Mouse (Mus musculus) CD4-positive, CD25-positive, alpha-beta regulatory T cell, adult 9 weeks (primary cell): ENCODE measurements around the gene Sptan1. TPM values are rescaled to one million over a fixed set of nuclear protein-coding genes. Genes with fewer than 3 reads are reported as not detected.

ENCODE experiments used
- polyA plus RNA-seq: library from polyadenylated mRNA; unstranded; fragments of 100-300 nt; shearing (Covaris generic); gene quantifications from one replicate; pipeline ENCODE4 v1.2.1, GENCODE M21; 2017

Sptan1 gene
- 126 TPM for polyA plus RNA-seq

DNA sequence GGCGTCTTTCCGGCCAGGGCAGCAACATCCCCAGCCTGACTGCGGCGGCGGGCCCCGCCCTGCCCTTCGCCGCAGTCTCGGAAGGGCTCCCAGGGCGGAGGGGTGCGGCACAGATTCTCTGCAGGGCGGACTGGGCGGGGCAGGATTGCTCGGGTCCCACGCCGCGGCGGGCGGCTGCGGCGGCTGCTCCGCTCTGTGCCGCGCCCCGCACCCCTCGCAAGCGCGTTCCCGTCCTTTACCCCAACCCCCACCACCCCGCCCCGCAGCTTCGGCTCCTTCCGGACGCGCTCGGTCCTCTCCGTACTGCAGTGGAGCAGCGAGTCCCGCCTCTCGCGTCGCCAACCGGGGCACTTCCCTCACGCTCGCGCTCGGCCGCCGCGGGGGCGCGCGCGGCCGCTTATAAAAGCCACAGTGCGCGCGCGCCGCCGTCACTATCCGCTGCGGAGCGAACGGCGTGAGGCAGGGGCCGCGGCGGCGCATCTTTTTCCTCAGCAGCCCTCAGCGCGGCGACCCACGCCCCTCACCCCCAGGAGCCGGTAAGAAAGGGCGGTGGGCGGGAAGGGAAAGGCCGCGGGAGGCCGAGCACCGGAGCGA lies at the start of gene Sptan1:
Gene Sptan1, plus strand, starts transcription at position 311 of the 594 bp plus-strand sequence.

GRCm38 (mm10) chr2:29934906-29935599 lies 30.3 kb upstream of the Sptan1 start, which contains the start of gene Gle1:
Gle1 (plus strand) TSS chr2:29935426.

GRCm38 (mm10) chr2:30048699-30049388 lies 83.5 kb downstream of the Sptan1 start, which contains the start of gene Wdr34:
Wdr34 (minus strand) TSS chr2:30048881.

GRCm38 (mm10) chr2:30057223-30057904 lies 92.0 kb downstream of the Sptan1 start, which contains the start of gene Set:
Set (plus strand) TSS chr2:30057378.

DNA sequence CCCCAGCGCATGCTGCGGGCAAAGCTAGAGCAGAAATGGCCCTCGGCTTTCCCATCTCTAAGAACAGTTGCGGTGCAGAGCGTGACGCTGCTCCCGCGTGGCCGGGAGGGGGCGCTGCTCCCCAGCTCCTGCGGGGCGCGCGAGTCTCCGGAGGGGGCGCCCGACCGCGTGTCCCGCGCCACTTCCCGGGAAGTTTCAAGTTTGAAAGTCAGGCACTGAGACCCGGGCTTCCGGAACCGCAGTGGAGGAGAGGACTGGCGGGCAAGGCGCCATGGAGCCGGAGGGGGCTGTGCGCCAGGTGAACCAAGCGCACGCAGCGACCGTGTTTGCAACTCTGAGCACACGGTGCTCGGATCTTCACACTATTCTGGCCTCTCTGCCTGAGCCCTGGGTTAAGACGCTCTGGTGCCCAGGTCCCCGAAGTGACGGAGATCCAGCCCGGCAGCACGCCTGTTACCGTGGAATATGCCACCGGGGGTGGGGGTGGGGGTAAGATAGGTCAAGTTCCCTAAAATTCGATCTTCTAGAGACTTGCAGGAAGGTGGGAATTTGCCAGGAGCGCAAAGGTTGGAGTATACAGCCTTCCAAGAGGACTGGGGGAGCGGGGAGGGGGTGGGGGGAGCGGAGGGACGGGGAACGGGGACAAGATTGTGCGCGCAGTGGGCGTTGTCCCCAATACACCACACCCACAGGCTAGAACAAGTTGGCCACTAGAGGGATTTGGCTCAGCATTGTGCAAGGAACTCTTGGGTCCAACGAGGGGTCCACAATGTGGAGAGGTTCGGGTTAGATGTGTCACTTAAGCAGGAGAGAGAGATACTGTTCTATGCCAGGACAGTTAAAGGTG lies 112.4 kb downstream of the Sptan1 start, which contains the start of gene Pkn3:
Gene Pkn3, plus strand, starts transcription at position 183 of the 847 bp plus-strand sequence.

Other genes starting within 250 kb of the Sptan1 start
- not detected for gene Gm13420, start 213.9 kb upstream of the Sptan1 start, polyA plus RNA-seq
- gene Gm13547, start 206.2 kb upstream of the Sptan1 start, polyA plus RNA-seq, result not detected
- 9.7 TPM for gene Coq4, start 178.1 kb upstream of the Sptan1 start, polyA plus RNA-seq
- gene Trub2, start 177.1 kb upstream of the Sptan1 start, polyA plus RNA-seq, result 42.3 TPM
- 2.3 TPM for gene Slc27a4, start 162.9 kb upstream of the Sptan1 start, polyA plus RNA-seq
- 25.6 TPM for gene Urm1, start 145.5 kb upstream of the Sptan1 start, polyA plus RNA-seq
- 0.66 TPM for gene Cercam, start 96.4 kb upstream of the Sptan1 start, polyA plus RNA-seq
- gene Odf2, start 76.3 kb upstream of the Sptan1 start, polyA plus RNA-seq, result 84.6 TPM
- gene Gle1, start 30.1 kb upstream of the Sptan1 start, polyA plus RNA-seq, result 79.3 TPM
- 1.1 TPM for gene Wdr34, start 83.3 kb downstream of the Sptan1 start, polyA plus RNA-seq
- gene Set, start 91.8 kb downstream of the Sptan1 start, polyA plus RNA-seq, result 121 TPM
- gene Pkn3, start 112.1 kb downstream of the Sptan1 start, polyA plus RNA-seq, result 1.0 TPM
- gene Zdhhc12, start 128.1 kb downstream of the Sptan1 start, polyA plus RNA-seq, result 30.9 TPM
- gene Zer1, start 159.0 kb downstream of the Sptan1 start, polyA plus RNA-seq, result 26.8 TPM
- gene Tbc1d13, start 168.2 kb downstream of the Sptan1 start, polyA plus RNA-seq, result 10.6 TPM
- gene Endog, start 205.9 kb downstream of the Sptan1 start, polyA plus RNA-seq, result 1.6 TPM
- 50.1 TPM for gene Spout1, start 212.9 kb downstream of the Sptan1 start, polyA plus RNA-seq
- 14.6 TPM for gene Kyat1, start 240.3 kb downstream of the Sptan1 start, polyA plus RNA-seq